Mouse (Mus musculus): ENCODE results near the gene 4933400A11Rik. TPM values are rescaled to one million over a fixed set of nuclear protein-coding genes. Genes with fewer than 3 reads are reported as not detected.

The 4933400A11Rik gene
- total RNA-seq (2021): not detected
- long read RNA-seq, experiment 1: 0 reads
- long read RNA-seq, experiment 2: 0 reads

DNA sequence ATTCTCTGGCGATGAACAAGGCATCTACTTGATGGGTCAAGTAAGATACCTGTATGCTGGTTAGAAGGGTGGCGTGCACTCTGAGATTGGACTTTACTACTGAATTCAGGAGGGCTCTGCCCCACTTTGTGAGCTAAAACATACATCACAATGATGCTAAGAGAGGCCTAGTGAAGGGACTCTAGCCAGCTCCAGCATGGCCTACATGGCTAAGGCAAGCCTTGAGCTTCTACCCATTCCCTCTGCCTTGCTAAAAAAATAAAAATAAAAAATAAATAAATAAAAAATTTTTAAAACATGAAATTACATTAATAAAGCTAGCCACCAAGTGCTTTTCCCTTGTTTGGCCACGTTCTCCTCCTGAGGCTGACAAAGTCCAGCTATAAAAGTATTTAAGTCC, at the start of gene 4933400A11Rik:
Gene 4933400A11Rik, minus strand, starts transcription at position 101 of the 400 bp plus-strand sequence.
- intact Hi-C loops (cut with DNase I): no loop called here

GRCm38 (mm10) chrX:169828136-169828535, 48.7 kb upstream of the 4933400A11Rik start:
- no peak for DNase-seq
- intact Hi-C loops (cut with DNase I): no loop called here

More for the DNA sequence above, at the start of gene 4933400A11Rik:
- DNase-seq: no peak

DNA sequence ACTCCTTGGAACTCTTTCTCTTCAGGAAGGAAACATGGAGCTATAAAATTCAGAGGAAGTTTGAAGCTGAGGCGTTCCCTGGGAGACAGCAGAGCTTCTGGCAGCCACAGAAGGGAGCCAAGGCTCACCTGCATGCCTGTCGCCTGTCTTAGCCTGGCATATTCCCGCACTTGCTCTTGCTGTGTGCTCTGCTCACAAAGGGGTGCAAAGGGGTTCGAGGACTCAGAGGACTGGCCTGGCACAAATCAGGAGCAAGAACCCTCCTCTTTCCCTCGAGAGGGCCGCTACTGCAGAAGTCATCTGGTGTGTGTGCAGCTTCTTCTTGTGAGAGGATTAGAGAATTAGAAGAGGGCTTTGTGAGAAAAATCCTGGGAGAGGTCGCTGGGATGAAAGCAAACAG, 48.3 kb upstream of the 4933400A11Rik start:
- no peak for DNase-seq
- intact Hi-C loops (cut with DNase I): no loop called here

DNA sequence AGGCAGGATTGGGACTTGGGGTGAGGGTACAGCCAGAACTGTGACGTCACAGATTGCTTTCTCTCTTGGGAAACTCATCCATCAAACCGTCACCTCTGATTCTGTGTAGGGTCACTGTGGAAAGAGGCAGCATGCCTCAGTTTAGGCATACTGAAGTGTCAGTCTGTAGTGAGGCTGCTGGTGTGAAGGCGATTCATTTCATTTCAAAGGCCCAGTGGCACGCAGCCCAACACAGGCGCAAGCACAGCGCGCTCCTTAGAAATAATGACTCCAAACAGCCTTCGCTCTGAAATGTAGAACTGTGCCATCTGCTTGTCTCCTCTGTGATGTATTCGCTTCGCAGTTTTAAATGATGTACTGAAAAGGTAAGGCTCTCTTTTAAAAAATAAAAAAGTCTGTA, 47.5 kb upstream of the 4933400A11Rik start:
- DNase-seq: no peak
- intact Hi-C loops (cut with DNase I): no loop called here

DNA sequence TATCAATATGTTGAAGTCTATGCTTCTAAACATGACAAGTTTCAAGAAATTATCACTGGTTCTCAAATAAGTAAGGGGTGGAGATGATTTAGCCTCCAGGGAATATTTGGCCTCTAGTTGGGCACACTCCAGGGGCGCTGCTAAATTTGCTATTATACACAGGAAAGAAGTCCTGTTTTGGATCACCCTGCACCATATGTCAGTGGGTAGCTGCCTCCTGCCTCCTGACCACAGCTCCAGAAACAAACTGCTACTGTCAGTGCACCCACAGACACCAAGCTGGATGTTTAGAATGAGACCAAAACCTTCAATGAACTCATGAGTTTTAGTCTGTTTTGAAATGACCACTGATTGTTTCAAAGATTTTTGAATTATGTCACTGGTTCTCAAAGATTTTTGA, 34.2 kb upstream of the 4933400A11Rik start:
- no peak for DNase-seq
- intact Hi-C loops (cut with DNase I): no loop called here

GRCm38 (mm10) chrX:169811783-169812182, 32.3 kb upstream of the 4933400A11Rik start:
- no peak for DNase-seq

GRCm38 (mm10) chrX:169811318-169811717, 31.9 kb upstream of the 4933400A11Rik start:
- no peak for DNase-seq
- intact Hi-C loops (cut with DNase I): no loop called here

More at GRCm38 (mm10) chrX:169811783-169812182, 32.3 kb upstream of the 4933400A11Rik start:
- intact Hi-C loops (cut with DNase I): no loop called here

GRCm38 (mm10) chrX:169807744-169808143, 28.3 kb upstream of the 4933400A11Rik start:
- no peak for DNase-seq
- intact Hi-C loops (cut with DNase I): no loop called here

GRCm38 (mm10) chrX:169805791-169806190, 26.4 kb upstream of the 4933400A11Rik start:
- intact Hi-C loops (cut with DNase I): no loop called here
- DNase-seq: no peak

DNA sequence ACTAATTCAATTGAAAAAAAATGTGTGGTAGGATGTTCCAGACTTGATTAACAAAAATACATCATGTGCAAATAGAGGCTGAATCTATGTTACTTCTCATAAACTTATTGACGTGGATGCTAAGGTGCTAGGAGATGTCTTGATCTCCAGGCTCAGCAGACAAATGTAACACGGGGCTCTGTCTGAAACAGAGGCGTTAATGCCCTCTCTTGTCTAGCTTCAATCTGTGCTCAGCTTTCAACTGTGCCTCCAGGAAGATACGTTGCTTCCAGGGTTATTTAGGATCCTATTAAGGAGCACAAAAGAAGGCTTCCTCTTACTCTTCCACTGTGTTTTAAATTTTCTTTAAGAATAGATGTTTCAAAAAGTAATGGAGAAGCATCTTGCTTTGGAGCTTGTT, 20.8 kb upstream of the 4933400A11Rik start:
- DNase-seq: no peak
- intact Hi-C loops (cut with DNase I): no loop called here

DNA sequence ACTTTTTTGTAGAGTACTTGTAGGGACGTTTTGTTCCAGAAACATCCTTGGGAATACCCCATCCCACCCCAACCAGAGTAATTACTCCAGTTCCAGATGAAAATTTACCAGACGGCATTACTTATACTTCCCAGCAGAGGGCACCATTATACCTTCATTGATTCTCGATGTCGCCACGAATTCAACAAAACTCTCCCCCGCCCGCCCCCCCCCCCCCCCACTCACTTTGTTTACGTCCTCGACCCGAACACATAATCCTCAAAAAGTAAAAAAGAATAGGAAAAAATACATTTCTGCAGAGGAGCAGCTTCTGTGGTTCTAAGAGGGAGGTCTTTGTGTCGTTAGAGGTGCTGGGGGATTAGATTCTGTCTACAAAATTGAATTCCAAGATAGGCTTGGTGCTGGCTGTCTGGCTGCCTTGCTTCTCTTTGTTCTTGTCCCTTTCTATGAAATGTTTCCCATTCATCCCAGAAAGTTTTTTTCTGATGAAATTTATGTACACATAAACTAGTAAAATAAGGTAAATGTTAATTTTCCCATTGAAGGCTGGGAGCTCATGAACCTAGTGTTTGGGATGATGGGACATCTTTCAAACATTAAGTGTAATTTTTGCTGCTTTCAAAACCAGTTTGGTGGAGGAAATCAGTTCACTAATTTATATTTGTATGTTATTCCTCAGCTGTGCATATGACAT, 19.7 kb upstream of the 4933400A11Rik start:
- intact Hi-C loops (cut with DNase I): no loop called here

GRCm38 (mm10) chrX:169797148-169797547, 17.7 kb upstream of the 4933400A11Rik start:
- intact Hi-C loops (cut with DNase I): no loop called here
- DNase-seq: no peak

More for the DNA sequence above, 19.7 kb upstream of the 4933400A11Rik start:
- DNase-seq: no peak

- intact Hi-C loops (cut with DNase I): no loop called here
- DNase-seq: peak in 1 of 2 experiments; percentile 21
Observed at GRCm38 (mm10) chrX:169794831-169795311, 15.4 kb upstream of the 4933400A11Rik start.

GRCm38 (mm10) chrX:169794421-169794820, 15.0 kb upstream of the 4933400A11Rik start:
- intact Hi-C loops (cut with DNase I): no loop called here

GRCm38 (mm10) chrX:169792879-169793278, 13.4 kb upstream of the 4933400A11Rik start:
- intact Hi-C loops (cut with DNase I): no loop called here
- DNase-seq: no peak

More at GRCm38 (mm10) chrX:169794421-169794820, 15.0 kb upstream of the 4933400A11Rik start:
- DNase-seq: no peak

DNA sequence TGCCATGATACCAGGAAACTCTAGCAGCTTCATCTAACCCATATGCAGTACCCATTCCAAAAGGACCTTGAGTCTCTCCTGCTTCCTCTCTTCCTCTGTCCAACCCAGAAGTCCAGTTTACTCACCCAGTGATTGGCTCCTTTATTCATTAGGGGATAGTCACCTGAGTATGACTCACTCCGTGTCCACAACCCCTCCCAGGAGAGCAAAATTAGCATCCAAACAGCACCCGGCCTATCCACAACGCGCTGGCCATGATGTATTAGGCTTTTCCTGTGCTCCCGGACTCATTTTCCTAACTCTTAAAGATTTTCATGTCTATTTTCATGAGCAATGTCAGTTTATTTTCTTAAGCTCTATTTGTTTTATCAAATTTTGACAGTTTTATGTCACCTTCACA, 10.3 kb upstream of the 4933400A11Rik start:
- intact Hi-C loops (cut with DNase I): no loop called here
- DNase-seq: no peak

DNA sequence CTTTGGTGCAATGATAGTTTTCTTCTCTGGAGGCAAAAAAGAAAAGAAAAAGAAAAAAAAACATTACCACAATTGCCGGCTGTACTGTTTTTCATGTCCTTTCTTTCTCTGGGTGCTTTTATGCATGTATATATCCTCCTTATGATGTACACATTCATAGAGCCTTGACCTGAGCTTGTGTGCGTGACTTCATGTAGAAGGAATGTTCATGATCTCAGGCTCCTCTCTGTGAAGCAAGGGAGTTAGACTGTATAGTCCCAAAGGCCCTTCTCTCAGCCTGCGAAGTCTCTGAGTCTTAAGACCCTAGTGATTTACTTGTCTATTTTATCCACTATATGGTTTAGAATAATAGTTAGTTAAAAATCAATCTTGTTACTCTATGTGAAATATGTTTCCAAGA, 21.4 kb downstream of the 4933400A11Rik start:
- intact Hi-C loops (cut with DNase I): no loop called here
- no peak for DNase-seq

- intact Hi-C loops (cut with DNase I): no loop called here
Observed at GRCm38 (mm10) chrX:169735387-169735969, 44.0 kb downstream of the 4933400A11Rik start.

More at GRCm38 (mm10) chrX:169735387-169735969, 44.0 kb downstream of the 4933400A11Rik start:
- DNase-seq: no peak

Measured in gastrocnemius, postnatal 36 days (tissue).